Mouse (Mus musculus) midbrain, embryonic 13.5 days (tissue): ENCODE results near the gene Cpne7. TPM values are rescaled to one million over a fixed set of nuclear protein-coding genes. Genes with fewer than 3 reads are reported as not detected.
A peak's percentile ranks its signal among the peaks of the same experiment; 100 is the strongest.
"Not testable (repeated sequence)": the region's sequence is repeated elsewhere in the genome, so short reads cannot be mapped to it uniquely, and the experiment has no call there.

Experiments used
- ATAC-seq: fragments of 200-750 bp; cut with Nextera tagmentation; 2 replicates; pipeline ENCODE4 v1.8.0; 2017; ENCODE audit warnings: mild to moderate bottlenecking, moderate TSS enrichment, moderate library complexity
- H3K27ac ChIP-seq: fragments of 300-500 bp; sonication (generic); 2 replicates; pipeline ENCODE4 v1.5.1; 2015; ENCODE audit warnings: inconsistent platforms, mild to moderate bottlenecking, moderate library complexity
- H3K27me3 ChIP-seq: fragments of 300-500 bp; sonication (generic); 2 replicates; pipeline ENCODE4 v1.6.1; 2015; ENCODE audit warnings: mild to moderate bottlenecking, inconsistent platforms
- H3K36me3 ChIP-seq: fragments of 300-500 bp; sonication (generic); 2 replicates; pipeline ENCODE4 v1.6.1; 2015; ENCODE audit warnings: mild to moderate bottlenecking, inconsistent platforms
- H3K4me1 ChIP-seq: fragments of 300-500 bp; sonication (generic); replicated peaks from 2 replicates; pipeline ENCODE4 v1.6.1; 2015; ENCODE audit warnings: inconsistent platforms
- H3K4me2 ChIP-seq: fragments of 300-500 bp; sonication (generic); replicated peaks from 2 replicates; pipeline ENCODE4 v1.6.1; 2015; ENCODE audit warnings: moderate library complexity, mild to moderate bottlenecking, inconsistent platforms
- H3K4me3 ChIP-seq: fragments of 300-500 bp; sonication (generic); replicated peaks from 2 replicates; pipeline ENCODE4 v1.5.1; 2015; ENCODE audit warnings: mild to moderate bottlenecking, inconsistent platforms
- H3K9ac ChIP-seq: fragments of 300-500 bp; sonication (generic); replicated peaks from 2 replicates; pipeline ENCODE4 v1.6.1; 2015; ENCODE audit warnings: mild to moderate bottlenecking, inconsistent platforms
- H3K9me3 ChIP-seq: fragments of 300-500 bp; sonication (generic); 2 replicates; pipeline ENCODE4 v1.6.1; 2016; ENCODE audit warnings: mild to moderate bottlenecking, inconsistent platforms
- WGBS: fragments of 180-500 bp; shearing (Covaris S2); methylation state at CpG from one replicate; pipeline ENCODE4 v1.1.7; 2015; 5-methylcytosine and 5-hydroxymethylcytosine counted together
- polyA plus RNA-seq: library from polyadenylated mRNA; unstranded; fragments of >200 nt; fragmentation: Nextera tagmentation; extraction: Ambion mirVana; gene quantifications from 2 replicates; pipeline ENCODE4 v1.2.1, GENCODE M21; 2015

Gene Cpne7
- polyA plus RNA-seq, 1 experiment from 2014 or later, result 1.9 TPM

GRCm38 (mm10) chr8:123102855-123103254 is 14.3 kb upstream of the Cpne7 start:
- not testable (repeated sequence) for H3K9me3 ChIP-seq, ATAC-seq, H3K27me3 ChIP-seq
- Histone ChIP-seq H3K4me3 (peak overlapping the region; percentile 75), H3K9ac (peak overlapping the region; percentile 99), H3K27ac (peak overlapping the region; percentile 92), H3K4me1 (peaks cover 16% of the 10 kb centered on the region), H3K4me2 (peak overlapping the region; percentile 96), H3K36me3 (peaks cover 35% of the 10 kb centered on the region)
- 1% methylated on average over 26 of the region's 26 CpGs for WGBS

GRCm38 (mm10) chr8:123103285-123103684 is 13.9 kb upstream of the Cpne7 start:
- peak overlapping the region; percentile 75 for H3K4me3 ChIP-seq
- H3K9me3 ChIP-seq, result no peaks in the 10 kb centered on the region
- H3K4me2 ChIP-seq, result peak overlapping the region; percentile 96
- 20% methylated on average over 15 of the region's 15 CpGs for WGBS
- peaks cover 16% of the 10 kb centered on the region for H3K4me1 ChIP-seq
- H3K27me3 ChIP-seq, result no peaks in the 10 kb centered on the region
- peak overlapping the region; percentile 99 for H3K9ac ChIP-seq
- peak overlapping the region; percentile 92; the same call in 1 of the 2 replicates for H3K27ac ChIP-seq
- ATAC-seq, result no peak
- H3K36me3 ChIP-seq, result peaks cover 31% of the 10 kb centered on the region

GRCm38 (mm10) chr8:123104046-123104767 is 13.0 kb upstream of the Cpne7 start:
- H3K9me3 ChIP-seq, result no peaks in the 10 kb centered on the region
- peak overlapping the region; percentile 75; the same call in 1 of the 2 replicates for H3K4me3 ChIP-seq
- H3K4me2 ChIP-seq, result peak overlapping the region; percentile 96
- H3K9ac ChIP-seq, result peak overlapping the region; percentile 99; the same call in 1 of the 2 replicates
- H3K27me3 ChIP-seq, result no peaks in the 10 kb centered on the region
- 87% methylated on average over 6 of the region's 6 CpGs for WGBS
- H3K36me3 ChIP-seq, result peaks cover 27% of the 10 kb centered on the region
- H3K4me1 ChIP-seq, result peaks cover 16% of the 10 kb centered on the region
- H3K27ac ChIP-seq, result no peak overlapping the region
- no peak for ATAC-seq

GRCm38 (mm10) chr8:123105553-123106326 is 11.4 kb upstream of the Cpne7 start:
- Histone ChIP-seq H3K27me3 (no peaks in the 10 kb centered on the region), H3K4me3 (no peak overlapping the region), H3K27ac (no peak overlapping the region), H3K36me3 (peaks cover 27% of the 10 kb centered on the region), H3K9ac (no peak overlapping the region), H3K4me1 (peaks cover 16% of the 10 kb centered on the region), H3K4me2 (no peak overlapping the region), H3K9me3 (no peaks in the 10 kb centered on the region)
- ATAC-seq, result no peak
- WGBS, result 73% methylated on average over 5 of the region's 5 CpGs

- no peak for ATAC-seq
- no peak overlapping the region for H3K4me2 ChIP-seq
- no peak overlapping the region for H3K4me3 ChIP-seq
- H3K27ac ChIP-seq, result no peak overlapping the region
- H3K9me3 ChIP-seq, result no peaks in the 10 kb centered on the region
- 41% methylated on average over 2 of the region's 2 CpGs for WGBS
- peaks cover 15% of the 10 kb centered on the region for H3K4me1 ChIP-seq
- H3K27me3 ChIP-seq, result no peaks in the 10 kb centered on the region
- H3K9ac ChIP-seq, result no peak overlapping the region
- H3K36me3 ChIP-seq, result peaks cover 27% of the 10 kb centered on the region
Measured at GRCm38 (mm10) chr8:123106531-123106930, 10.6 kb upstream of the Cpne7 start.

- Histone ChIP-seq H3K4me2 (no peak overlapping the region), H3K27me3 (no peaks in the 10 kb centered on the region), H3K4me1 (peaks cover 11% of the 10 kb centered on the region), H3K9me3 (no peaks in the 10 kb centered on the region), H3K27ac (no peak overlapping the region), H3K36me3 (peaks cover 27% of the 10 kb centered on the region), H3K9ac (no peak overlapping the region), H3K4me3 (no peak overlapping the region)
- ATAC-seq, result no peak
- WGBS, result 76% methylated on average over 1 of the region's 1 CpGs
Measured at GRCm38 (mm10) chr8:123108010-123108409, 9.2 kb upstream of the Cpne7 start.

GRCm38 (mm10) chr8:123108953-123109352 is 8.2 kb upstream of the Cpne7 start:
- Histone ChIP-seq H3K4me2 (no peak overlapping the region), H3K27ac (no peak overlapping the region), H3K9ac (no peak overlapping the region), H3K27me3 (no peaks in the 10 kb centered on the region), H3K4me3 (no peak overlapping the region), H3K4me1 (peaks cover 2% of the 10 kb centered on the region), H3K36me3 (peaks cover 18% of the 10 kb centered on the region), H3K9me3 (no peaks in the 10 kb centered on the region)
- 80% methylated on average over 5 of the region's 5 CpGs for WGBS
- no peak for ATAC-seq

- peaks cover 7% of the 10 kb centered on the region for H3K27me3 ChIP-seq
- no peak overlapping the region for H3K4me3 ChIP-seq
- H3K4me1 ChIP-seq, result no peaks in the 10 kb centered on the region
- H3K9ac ChIP-seq, result no peak overlapping the region
- no peak overlapping the region for H3K27ac ChIP-seq
- no peaks in the 10 kb centered on the region for H3K9me3 ChIP-seq
- ATAC-seq, result peak; percentile 53; the same call in 1 of the 2 replicates
- H3K36me3 ChIP-seq, result peaks cover 1% of the 10 kb centered on the region
- no peak overlapping the region for H3K4me2 ChIP-seq
- 28% methylated on average over 4 of the region's 4 CpGs for WGBS
Measured at GRCm38 (mm10) chr8:123110649-123111048, 6.5 kb upstream of the Cpne7 start.

- H3K4me1 ChIP-seq, result peaks cover 11% of the 10 kb centered on the region
- no peaks in the 10 kb centered on the region for H3K36me3 ChIP-seq
- no peak overlapping the region for H3K4me2 ChIP-seq
- H3K27me3 ChIP-seq, result peaks cover 29% of the 10 kb centered on the region
- H3K4me3 ChIP-seq, result no peak overlapping the region
- no peaks in the 10 kb centered on the region for H3K9me3 ChIP-seq
- no peak overlapping the region for H3K9ac ChIP-seq
- 85% methylated on average over 9 of the region's 9 CpGs for WGBS
- ATAC-seq, result no peak
- no peak overlapping the region for H3K27ac ChIP-seq
Measured at GRCm38 (mm10) chr8:123112892-123113291, 4.3 kb upstream of the Cpne7 start.

- no peaks in the 10 kb centered on the region for H3K9me3 ChIP-seq
- H3K27me3 ChIP-seq, result peaks cover 40% of the 10 kb centered on the region
- no peak overlapping the region for H3K9ac ChIP-seq
- ATAC-seq, result no peak
- no peaks in the 10 kb centered on the region for H3K36me3 ChIP-seq
- no peak overlapping the region for H3K4me2 ChIP-seq
- H3K27ac ChIP-seq, result no peak overlapping the region
- no peak overlapping the region for H3K4me3 ChIP-seq
- H3K4me1 ChIP-seq, result peaks cover 14% of the 10 kb centered on the region
- 80% methylated on average over 2 of the region's 2 CpGs for WGBS
Measured at GRCm38 (mm10) chr8:123113908-123114469, 3.2 kb upstream of the Cpne7 start.

- Histone ChIP-seq H3K27ac (no peak overlapping the region), H3K4me1 (peaks cover 14% of the 10 kb centered on the region), H3K4me2 (no peak overlapping the region), H3K36me3 (no peaks in the 10 kb centered on the region), H3K4me3 (no peak overlapping the region), H3K27me3 (peaks cover 47% of the 10 kb centered on the region), H3K9ac (no peak overlapping the region), H3K9me3 (no peaks in the 10 kb centered on the region)
- ATAC-seq, result no peak
- WGBS, result 76% methylated on average over 3 of the region's 3 CpGs
Measured at GRCm38 (mm10) chr8:123114644-123115043, 2.5 kb upstream of the Cpne7 start.

GRCm38 (mm10) chr8:123117744-123118143 is 570 bp downstream of the Cpne7 start:
- H3K36me3 ChIP-seq, result no peaks in the 10 kb centered on the region
- H3K27me3 ChIP-seq, result peaks cover 52% of the 10 kb centered on the region
- H3K9ac ChIP-seq, result peak overlapping the region; percentile 64
- H3K9me3 ChIP-seq, result no peaks in the 10 kb centered on the region
- H3K4me1 ChIP-seq, result peaks cover 14% of the 10 kb centered on the region
- no peak for ATAC-seq
- H3K4me3 ChIP-seq, result peak overlapping the region; percentile 45
- no peak overlapping the region for H3K27ac ChIP-seq
- 1% methylated on average over 17 of the region's 17 CpGs for WGBS
- H3K4me2 ChIP-seq, result peak overlapping the region; percentile 75
